Mouse (Mus musculus) intestine, postnatal 0 days (tissue): ENCODE results near the gene Ptpdc1. TPM values are rescaled to one million over a fixed set of nuclear protein-coding genes. Genes with fewer than 3 reads are reported as not detected.

Source experiments
- ATAC-seq: fragments of 200-750 bp; cut with Nextera tagmentation; 2 replicates; pipeline ENCODE4 v1.8.0; 2017; ENCODE audit warnings: mild to moderate bottlenecking, moderate TSS enrichment, moderate library complexity
- H3K27ac ChIP-seq: fragments of 300-500 bp; sonication (generic); 2 replicates; pipeline ENCODE4 v1.5.1; 2014; ENCODE audit warnings: mild to moderate bottlenecking, low read depth, low read length, moderate library complexity
- H3K27me3 ChIP-seq: fragments of 300-500 bp; sonication (generic); replicated peaks from 2 replicates; pipeline ENCODE4 v1.6.1; 2014; ENCODE audit warnings: low read length, mixed read lengths; ENCODE audit not compliant: control insufficient read depth, insufficient read depth
- H3K36me3 ChIP-seq: fragments of 300-500 bp; sonication (generic); 2 replicates; pipeline ENCODE4 v1.6.1; 2014; ENCODE audit warnings: mild to moderate bottlenecking, moderate library complexity; ENCODE audit not compliant: control insufficient read depth, insufficient read depth
- H3K4me1 ChIP-seq: fragments of 300-500 bp; sonication (generic); replicated peaks from 2 replicates; pipeline ENCODE4 v1.6.1; 2014; ENCODE audit warnings: antibody characterized with exemption, low read length, mixed read lengths; ENCODE audit not compliant: control insufficient read depth, insufficient read depth
- H3K4me2 ChIP-seq: fragments of 300-500 bp; sonication (generic); replicated peaks from 2 replicates; pipeline ENCODE4 v1.6.1; 2014; ENCODE audit warnings: low read depth, mild to moderate bottlenecking, moderate library complexity
- H3K4me3 ChIP-seq: fragments of 300-500 bp; sonication (generic); 2 replicates; pipeline ENCODE4 v1.5.1; 2014; ENCODE audit warnings: low read depth, low read length
- H3K9ac ChIP-seq: fragments of 300-500 bp; sonication (generic); 2 replicates; pipeline ENCODE4 v1.6.1; 2014; ENCODE audit warnings: mild to moderate bottlenecking, low read depth, low read length
- H3K9me3 ChIP-seq: fragments of 300-500 bp; sonication (generic); 2 replicates; pipeline ENCODE4 v1.6.1; 2016; ENCODE audit warnings: mixed run types; ENCODE audit not compliant: control insufficient read depth
- CTCF ChIP-seq: sonication (generic); IDR thresholded peaks from 2 replicates; pipeline ENCODE4 v1.5.1; 2016; ENCODE audit warnings: low read depth, mild to moderate bottlenecking, control low read depth, antibody characterized with exemption, moderate library complexity
- whole genome bisulfite sequencing: fragments of 180-500 bp; shearing (Covaris S2); extraction: QIAGEN DNeasy Blood & Tissue Kit; methylation state at CpG from one replicate; pipeline ENCODE4 v1.1.7; 2014; 5-methylcytosine and 5-hydroxymethylcytosine counted together
- polyA plus RNA-seq: library from polyadenylated mRNA; unstranded; fragments of >200 nt; fragmentation: Nextera tagmentation; extraction: Ambion mirVana; gene quantifications from 2 replicates; pipeline ENCODE4 v1.2.1, GENCODE M21; 2015

Ptpdc1 gene
- polyA plus RNA-seq, 1 experiment from 2014 or later = 1.9 TPM

DNA sequence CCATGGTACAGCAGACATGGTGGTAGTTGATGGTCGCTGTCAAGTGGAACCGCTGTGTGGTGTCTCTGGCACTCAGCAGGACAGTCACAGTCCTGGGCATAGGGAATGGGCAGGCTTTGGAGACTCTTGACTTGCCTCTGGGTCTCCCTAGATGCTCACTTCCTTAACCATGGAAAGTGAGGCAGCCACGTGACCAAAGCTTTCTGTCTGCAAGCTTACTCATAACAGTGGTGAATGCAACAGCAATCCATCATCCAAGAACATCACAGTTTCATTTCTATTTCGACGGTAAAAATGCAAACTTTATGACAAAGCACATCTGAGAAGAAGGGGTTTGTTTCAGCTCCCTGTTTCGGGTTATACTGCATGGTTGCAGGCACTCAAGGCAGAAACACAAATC, 17.6 kb upstream of the Ptpdc1 start:
- H3K4me1 ChIP-seq = no peaks in the 10 kb centered on the region
- H3K4me2 ChIP-seq = no peak overlapping the region
- no peak overlapping the region for H3K9ac ChIP-seq
- H3K27me3 ChIP-seq = no peaks in the 10 kb centered on the region
- H3K9me3 ChIP-seq = no peaks in the 10 kb centered on the region
- no peak overlapping the region for H3K27ac ChIP-seq
- ATAC-seq = no peak
- 77% methylated on average over 6 of the region's 6 CpGs for WGBS
- no peak for TF ChIP-seq CTCF
- no peaks in the 10 kb centered on the region for H3K36me3 ChIP-seq
- no peak overlapping the region for H3K4me3 ChIP-seq

DNA sequence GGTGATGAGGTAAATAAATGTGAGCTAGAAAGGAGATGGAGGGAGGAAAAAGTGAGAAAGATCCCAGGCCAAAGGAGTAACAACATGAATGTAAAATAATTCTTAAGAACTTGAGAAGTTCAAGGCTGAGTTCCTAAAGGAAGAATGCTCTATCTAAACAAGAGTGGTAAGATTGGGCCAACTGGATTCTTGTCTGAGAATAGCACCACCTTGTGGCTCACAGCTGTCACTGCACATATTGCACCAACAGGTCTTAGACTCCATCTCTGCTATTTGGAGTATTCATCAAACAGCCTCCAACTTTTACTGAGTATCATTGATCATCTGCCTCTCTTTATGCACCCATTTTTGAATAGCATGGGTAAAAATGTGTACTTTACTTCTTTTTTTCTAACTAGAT, 14.1 kb upstream of the Ptpdc1 start:
- Histone ChIP-seq H3K27ac (no peak overlapping the region), H3K36me3 (no peaks in the 10 kb centered on the region), H3K4me1 (no peaks in the 10 kb centered on the region), H3K9me3 (no peaks in the 10 kb centered on the region), H3K27me3 (no peaks in the 10 kb centered on the region), H3K4me2 (no peak overlapping the region), H3K4me3 (no peak overlapping the region), H3K9ac (no peak overlapping the region)
- TF ChIP-seq CTCF = peak; percentile 93
- no peak for ATAC-seq

DNA sequence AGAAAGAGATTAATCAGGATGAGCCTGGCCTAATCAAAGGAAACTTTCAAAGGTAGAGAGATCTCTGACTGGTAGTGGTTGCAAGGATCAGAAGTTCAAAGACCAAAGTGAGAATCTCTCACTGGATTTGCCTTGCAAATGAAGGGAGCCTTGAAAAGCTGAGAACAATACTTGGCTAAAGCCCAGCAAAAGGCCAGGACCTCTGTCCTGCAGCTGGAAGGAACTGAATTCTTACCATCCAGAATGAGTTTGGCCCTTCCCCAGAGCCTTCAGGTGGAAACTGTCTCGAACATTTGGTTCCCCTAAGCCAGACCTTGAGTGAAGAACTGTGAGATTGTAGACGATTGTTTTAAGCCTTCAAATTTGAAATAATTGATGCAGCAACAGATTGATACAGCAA, 12.2 kb upstream of the Ptpdc1 start:
- no peak for TF ChIP-seq CTCF
- Histone ChIP-seq H3K4me2 (no peak overlapping the region), H3K27me3 (no peaks in the 10 kb centered on the region), H3K9me3 (no peaks in the 10 kb centered on the region), H3K4me1 (no peaks in the 10 kb centered on the region), H3K4me3 (no peak overlapping the region), H3K9ac (no peak overlapping the region), H3K27ac (no peak overlapping the region), H3K36me3 (no peaks in the 10 kb centered on the region)
- 67% methylated on average over 2 of the region's 2 CpGs for WGBS
- ATAC-seq = no peak

DNA sequence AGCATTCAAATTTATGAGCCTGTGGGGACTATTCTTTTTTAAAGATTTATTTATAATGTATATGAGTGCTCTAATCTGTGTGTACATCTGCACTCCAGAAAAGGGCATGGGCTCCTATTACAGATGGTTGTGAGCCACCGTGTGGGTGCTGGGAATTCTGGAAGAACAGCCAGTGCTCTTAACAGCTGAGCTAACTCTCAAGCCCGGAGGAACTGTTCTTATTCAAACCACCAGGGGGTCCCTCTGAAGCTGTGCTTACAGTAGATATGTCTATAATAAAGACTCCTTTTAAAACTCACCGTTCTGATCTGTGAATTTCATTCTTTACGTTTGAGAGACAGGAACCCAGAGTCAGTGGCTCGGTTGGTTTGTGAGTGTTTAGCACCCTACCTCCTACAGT, 6.2 kb upstream of the Ptpdc1 start:
- Histone ChIP-seq H3K9me3 (no peaks in the 10 kb centered on the region), H3K4me3 (no peak overlapping the region), H3K4me2 (no peak overlapping the region), H3K27ac (no peak overlapping the region), H3K9ac (no peak overlapping the region), H3K27me3 (no peaks in the 10 kb centered on the region), H3K4me1 (no peaks in the 10 kb centered on the region), H3K36me3 (no peaks in the 10 kb centered on the region)
- 76% methylated on average over 5 of the region's 5 CpGs for WGBS
- TF ChIP-seq CTCF = 0 out of 2 replicates have a peak, but pooled peaks have one; percentile 7
- no peak for ATAC-seq

DNA sequence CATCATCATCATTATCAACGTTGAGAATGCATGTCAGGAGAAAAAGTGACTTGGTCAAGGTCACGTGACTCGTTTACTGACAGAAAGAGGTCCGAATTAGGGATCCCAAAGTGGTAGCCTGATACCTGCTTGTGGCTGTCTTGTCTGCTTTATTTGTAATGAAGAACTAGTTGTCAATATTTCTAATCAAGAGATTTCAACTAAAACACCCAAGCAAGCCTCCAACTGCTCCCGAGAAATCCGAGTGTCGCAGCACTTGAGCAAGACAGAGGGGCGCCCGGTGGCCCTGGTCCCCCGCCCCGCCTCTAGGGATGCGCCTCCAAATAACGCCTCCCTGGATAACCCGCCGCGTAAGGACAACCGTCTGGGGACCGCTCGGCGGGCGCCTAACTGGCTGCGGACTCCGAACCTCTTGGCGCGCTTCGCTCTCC, 481 bp downstream of the Ptpdc1 start:
- no peaks in the 10 kb centered on the region for H3K36me3 ChIP-seq
- peak overlapping the region; percentile 65 for H3K4me3 ChIP-seq
- 1% methylated on average over 26 of the region's 26 CpGs for WGBS
- H3K4me1 ChIP-seq = no peaks in the 10 kb centered on the region
- TF ChIP-seq CTCF = no peak
- 0 out of 2 replicates have a peak, but pooled peaks cover 3% of the 10 kb centered on the region for H3K27me3 ChIP-seq
- H3K9ac ChIP-seq = peak overlapping the region; percentile 69
- peak overlapping the region; percentile 85 for H3K4me2 ChIP-seq
- no peaks in the 10 kb centered on the region for H3K9me3 ChIP-seq
- H3K27ac ChIP-seq = peak overlapping the region; percentile 41
- ATAC-seq = no peak

DNA sequence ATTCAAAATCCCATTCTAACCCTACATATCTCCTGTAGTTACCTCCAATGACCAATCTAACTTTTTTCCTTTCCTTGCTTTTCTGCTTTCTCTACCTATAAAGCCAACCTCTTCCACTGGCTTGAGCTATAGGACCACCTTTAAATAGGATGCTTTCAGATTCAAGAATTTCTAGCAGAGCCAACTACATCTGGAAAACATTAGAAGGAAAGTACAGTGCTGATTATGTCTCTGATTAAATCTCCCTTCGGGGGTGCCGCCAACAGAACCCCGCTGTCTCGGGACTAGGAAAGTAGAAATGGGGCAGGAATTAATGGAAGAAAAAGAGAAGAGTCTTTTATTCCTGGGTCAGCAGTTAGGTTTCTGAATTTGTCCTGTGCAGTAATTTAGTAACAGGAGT, 6.6 kb downstream of the Ptpdc1 start:
- no peak overlapping the region for H3K4me2 ChIP-seq
- H3K4me1 ChIP-seq = no peaks in the 10 kb centered on the region
- no peak overlapping the region for H3K4me3 ChIP-seq
- H3K36me3 ChIP-seq = no peaks in the 10 kb centered on the region
- no peak for ATAC-seq
- WGBS = 91% methylated on average over 4 of the region's 4 CpGs
- TF ChIP-seq CTCF = no peak
- H3K27me3 ChIP-seq = no peaks in the 10 kb centered on the region
- no peak overlapping the region for H3K9ac ChIP-seq
- H3K9me3 ChIP-seq = 0 out of 2 replicates have a peak, but pooled peaks cover 9% of the 10 kb centered on the region
- H3K27ac ChIP-seq = no peak overlapping the region

DNA sequence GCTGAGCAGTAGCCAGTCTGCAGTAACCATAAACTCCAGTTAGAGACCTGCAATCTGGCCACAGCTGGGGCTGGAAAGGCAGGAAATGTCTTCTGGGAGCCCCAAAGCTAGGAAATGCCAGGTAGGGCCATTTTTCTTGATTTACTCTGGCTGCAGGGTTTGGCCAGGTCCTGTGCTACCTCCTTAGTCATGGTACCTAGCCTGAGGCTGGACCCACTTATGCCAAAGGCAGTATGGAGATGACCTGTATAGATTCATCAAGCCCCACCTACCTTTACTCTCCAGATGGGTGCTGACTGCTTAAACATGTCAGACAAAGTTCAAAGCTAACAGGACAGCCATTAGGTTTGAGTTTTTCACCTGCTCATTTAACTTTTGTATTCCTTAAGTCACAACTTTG, 7.7 kb downstream of the Ptpdc1 start:
- H3K4me1 ChIP-seq = no peaks in the 10 kb centered on the region
- H3K4me3 ChIP-seq = no peak overlapping the region
- no peak overlapping the region for H3K9ac ChIP-seq
- H3K36me3 ChIP-seq = no peaks in the 10 kb centered on the region
- no peak for TF ChIP-seq CTCF
- ATAC-seq = no peak
- no peak overlapping the region for H3K27ac ChIP-seq
- H3K4me2 ChIP-seq = no peak overlapping the region
- H3K27me3 ChIP-seq = no peaks in the 10 kb centered on the region
- 0 out of 2 replicates have a peak, but pooled peaks cover 9% of the 10 kb centered on the region for H3K9me3 ChIP-seq
